Mouse (Mus musculus) lung, postnatal 36 days (tissue): ENCODE data around the gene Gm5426.
"Not testable (repeated sequence)": the region's sequence is repeated elsewhere in the genome, so short reads cannot be mapped to it uniquely, and the experiment has no call there.

ENCODE experiments used
- DNase-seq: peaks from one replicate; pipeline ENCODE4 v3.0.0; 2022; ENCODE audit warnings: mixed read lengths

The Gm5426 gene

GRCm38 (mm10) chr10:96136451-96136850 lies at the start of gene Gm5426:
Gene Gm5426, plus strand, starts transcription at chr10:96136603.
- DNase-seq: not testable (repeated sequence)

GRCm38 (mm10) chr10:96089744-96090143 lies 46.7 kb upstream of the Gm5426 start:
- no peak for DNase-seq

- DNase-seq: no peak
Observed at GRCm38 (mm10) chr10:96090388-96090787, 46.0 kb upstream of the Gm5426 start.

- DNase-seq: no peak
Observed at GRCm38 (mm10) chr10:96093890-96094531, 42.4 kb upstream of the Gm5426 start.

- DNase-seq: no peak
Observed at GRCm38 (mm10) chr10:96094559-96094958, 41.8 kb upstream of the Gm5426 start.

GRCm38 (mm10) chr10:96096730-96097129 lies 39.7 kb upstream of the Gm5426 start:
- DNase-seq: no peak

- no peak for DNase-seq
Observed at GRCm38 (mm10) chr10:96101035-96101434, 35.4 kb upstream of the Gm5426 start.

- no peak for DNase-seq
Observed at GRCm38 (mm10) chr10:96104158-96104557, 32.2 kb upstream of the Gm5426 start.

- DNase-seq: no peak
Observed at GRCm38 (mm10) chr10:96104624-96105023, 31.8 kb upstream of the Gm5426 start.

GRCm38 (mm10) chr10:96105124-96105523 lies 31.3 kb upstream of the Gm5426 start:
- DNase-seq: no peak

GRCm38 (mm10) chr10:96106972-96107720 lies 29.3 kb upstream of the Gm5426 start:
- DNase-seq: no peak

- DNase-seq: no peak
Observed at GRCm38 (mm10) chr10:96107825-96108224, 28.6 kb upstream of the Gm5426 start.

GRCm38 (mm10) chr10:96115325-96115724 lies 21.1 kb upstream of the Gm5426 start:
- no peak for DNase-seq

- DNase-seq: no peak
Observed at GRCm38 (mm10) chr10:96120821-96121220, 15.6 kb upstream of the Gm5426 start.

- DNase-seq: no peak
Observed at GRCm38 (mm10) chr10:96121249-96122010, 15.0 kb upstream of the Gm5426 start.

- DNase-seq: no peak
Observed at GRCm38 (mm10) chr10:96123885-96124284, 12.5 kb upstream of the Gm5426 start.

- no peak for DNase-seq
Observed at GRCm38 (mm10) chr10:96124290-96124689, 12.1 kb upstream of the Gm5426 start.

- DNase-seq: peak; percentile 66
Observed at GRCm38 (mm10) chr10:96125771-96126454, 10.5 kb upstream of the Gm5426 start.

GRCm38 (mm10) chr10:96129213-96129612 lies 7.2 kb upstream of the Gm5426 start:
- no peak for DNase-seq

- DNase-seq: no peak
Observed at GRCm38 (mm10) chr10:96130406-96130805, 6.0 kb upstream of the Gm5426 start.

GRCm38 (mm10) chr10:96131112-96131511 lies 5.3 kb upstream of the Gm5426 start:
- DNase-seq: no peak

- DNase-seq: peak; percentile 78
Observed at GRCm38 (mm10) chr10:96132161-96132560, 4.2 kb upstream of the Gm5426 start.

- no peak for DNase-seq
Observed at GRCm38 (mm10) chr10:96138585-96138984, 2.2 kb downstream of the Gm5426 start.
